Mouse (Mus musculus) forebrain, embryonic 16.5 days (tissue): ENCODE data around the gene Npc2. TPM values are rescaled to one million over a fixed set of nuclear protein-coding genes. Genes with fewer than 3 reads are reported as not detected.

Experiments used
- ATAC-seq: fragments of 200-750 bp; cut with Nextera tagmentation; 2 replicates; pipeline ENCODE4 v1.8.0; 2017; ENCODE audit warnings: mild to moderate bottlenecking, moderate library complexity
- H3K27ac ChIP-seq: fragments of 300-500 bp; sonication (generic); 2 replicates; pipeline ENCODE4 v1.5.1; 2014; ENCODE audit warnings: low read length, control low read depth
- H3K27me3 ChIP-seq: fragments of 300-500 bp; sonication (generic); replicated peaks from 2 replicates; pipeline ENCODE4 v1.6.1; 2014; ENCODE audit warnings: low read length; ENCODE audit not compliant: control insufficient read depth, insufficient read depth
- H3K36me3 ChIP-seq: fragments of 300-500 bp; sonication (generic); 2 replicates; pipeline ENCODE4 v1.6.1; 2014; ENCODE audit not compliant: control insufficient read depth, insufficient read depth
- H3K4me1 ChIP-seq: fragments of 300-500 bp; sonication (generic); replicated peaks from 2 replicates; pipeline ENCODE4 v1.6.1; 2014; ENCODE audit warnings: low read length; ENCODE audit not compliant: control insufficient read depth, insufficient read depth
- H3K4me2 ChIP-seq: fragments of 300-500 bp; sonication (generic); 2 replicates; pipeline ENCODE4 v1.6.1; 2014; ENCODE audit warnings: mild to moderate bottlenecking, low read length, control low read depth
- H3K4me3 ChIP-seq: fragments of 300-500 bp; sonication (generic); replicated peaks from 2 replicates; pipeline ENCODE4 v1.5.1; 2014; ENCODE audit warnings: mild to moderate bottlenecking, low read length, control low read depth
- H3K9ac ChIP-seq: fragments of 300-500 bp; sonication (generic); replicated peaks from 2 replicates; pipeline ENCODE4 v1.6.1; 2014; ENCODE audit warnings: low read depth, low read length, control low read depth
- H3K9me3 ChIP-seq: fragments of 300-500 bp; sonication (generic); 2 replicates; pipeline ENCODE4 v1.6.1; 2016; ENCODE audit warnings: low read length; ENCODE audit not compliant: control insufficient read depth
- WGBS: fragments of 180-500 bp; shearing (Covaris S2); extraction: QIAGEN DNeasy Blood & Tissue Kit; methylation state at CpG from one replicate; pipeline ENCODE4 v1.1.7; 2014; 5-methylcytosine and 5-hydroxymethylcytosine counted together
- polyA plus RNA-seq: library from polyadenylated mRNA; unstranded; fragments of >200 nt; fragmentation: Nextera tagmentation; extraction: Ambion mirVana; gene quantifications from 2 replicates; pipeline ENCODE4 v1.2.1, GENCODE M21; 2015

The Npc2 gene
- polyA plus RNA-seq, 1 experiment from 2014 or later, result 76.8 TPM

GRCm38 (mm10) chr12:84750661-84751060 is 22.3 kb downstream of the Npc2 start:
- Histone ChIP-seq H3K9me3 (no peaks in the 10 kb centered on the region), H3K27me3 (no peaks in the 10 kb centered on the region), H3K36me3 (peaks cover under 1% of the 10 kb centered on the region; the same call in 1 of the 2 replicates), H3K4me2 (no peak overlapping the region), H3K9ac (no peak overlapping the region), H3K4me3 (no peak overlapping the region), H3K4me1 (peaks cover 24% of the 10 kb centered on the region), H3K27ac (no peak overlapping the region)
- ATAC-seq, result no peak
- 85% methylated on average over 14 of the region's 14 CpGs for WGBS

DNA sequence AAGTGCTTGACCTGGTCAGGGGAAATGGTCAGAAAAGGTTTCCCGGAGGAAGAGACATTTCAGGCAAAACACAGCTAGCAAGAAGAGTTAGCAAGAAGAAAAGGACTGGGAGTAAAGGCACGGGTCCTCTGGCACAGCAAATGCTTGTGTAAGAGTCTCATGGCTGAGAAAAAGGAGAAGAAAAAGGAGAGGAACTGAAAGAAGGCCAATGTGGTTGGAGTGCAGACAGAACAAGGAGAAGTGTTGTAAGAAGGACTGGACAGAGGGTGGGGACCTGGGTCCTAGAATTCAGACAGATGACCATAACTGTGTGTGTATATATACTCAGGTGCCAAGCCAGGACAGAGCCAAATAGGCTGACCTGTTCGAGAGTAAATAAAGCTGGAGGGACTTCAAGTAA is 24.8 kb downstream of the Npc2 start:
- H3K27ac ChIP-seq, result no peak overlapping the region
- H3K4me2 ChIP-seq, result no peak overlapping the region
- H3K4me1 ChIP-seq, result peaks cover 19% of the 10 kb centered on the region
- WGBS, result 73% methylated on average over 3 of the region's 3 CpGs
- H3K4me3 ChIP-seq, result no peak overlapping the region
- no peaks in the 10 kb centered on the region for H3K36me3 ChIP-seq
- no peak overlapping the region for H3K9ac ChIP-seq
- H3K27me3 ChIP-seq, result no peaks in the 10 kb centered on the region
- ATAC-seq, result no peak
- no peaks in the 10 kb centered on the region for H3K9me3 ChIP-seq

GRCm38 (mm10) chr12:84745700-84746099 is 27.3 kb downstream of the Npc2 start:
- no peak overlapping the region for H3K9ac ChIP-seq
- WGBS, result 67% methylated on average over 4 of the region's 4 CpGs
- 0 out of 2 replicates have a peak, but pooled peaks cover 2% of the 10 kb centered on the region for H3K4me1 ChIP-seq
- no peaks in the 10 kb centered on the region for H3K36me3 ChIP-seq
- no peaks in the 10 kb centered on the region for H3K9me3 ChIP-seq
- ATAC-seq, result no peak
- H3K27me3 ChIP-seq, result no peaks in the 10 kb centered on the region
- H3K4me3 ChIP-seq, result no peak overlapping the region
- H3K27ac ChIP-seq, result no peak overlapping the region
- H3K4me2 ChIP-seq, result no peak overlapping the region

- H3K9ac ChIP-seq, result no peak overlapping the region
- H3K9me3 ChIP-seq, result no peaks in the 10 kb centered on the region
- no peak for ATAC-seq
- H3K4me1 ChIP-seq, result 0 out of 2 replicates have a peak, but pooled peaks cover 2% of the 10 kb centered on the region
- no peaks in the 10 kb centered on the region for H3K27me3 ChIP-seq
- no peak overlapping the region for H3K4me2 ChIP-seq
- H3K36me3 ChIP-seq, result no peaks in the 10 kb centered on the region
- 87% methylated on average over 10 of the region's 10 CpGs for WGBS
- no peak overlapping the region for H3K4me3 ChIP-seq
- no peak overlapping the region for H3K27ac ChIP-seq
Measured at GRCm38 (mm10) chr12:84743496-84743895, 29.5 kb downstream of the Npc2 start.

- Histone ChIP-seq H3K9me3 (no peaks in the 10 kb centered on the region), H3K9ac (no peak overlapping the region), H3K36me3 (no peaks in the 10 kb centered on the region), H3K4me3 (no peak overlapping the region), H3K27me3 (no peaks in the 10 kb centered on the region), H3K4me2 (no peak overlapping the region), H3K4me1 (no peaks in the 10 kb centered on the region), H3K27ac (no peak overlapping the region)
- 78% methylated on average over 13 of the region's 13 CpGs for WGBS
- ATAC-seq, result no peak
Measured at GRCm38 (mm10) chr12:84733366-84733765, 39.6 kb downstream of the Npc2 start.

DNA sequence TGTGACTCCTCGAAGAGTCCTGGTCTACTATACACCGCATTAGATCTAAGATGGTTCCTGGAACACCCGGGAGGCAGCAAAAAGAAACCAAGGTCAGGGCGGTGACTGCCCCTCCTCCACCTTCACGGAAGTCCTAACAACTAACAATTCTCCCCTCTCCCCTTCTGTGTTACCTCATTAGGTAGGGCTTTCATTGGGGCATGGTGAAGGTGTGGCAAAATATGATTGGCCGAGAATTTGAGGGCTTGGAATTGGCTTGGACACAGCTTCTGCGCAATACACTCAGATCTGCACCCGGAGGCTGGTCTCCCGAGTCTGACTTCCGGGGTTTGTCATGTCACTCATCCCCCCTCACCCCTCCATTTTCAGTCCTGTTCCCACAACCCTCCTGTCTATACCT is 44.5 kb downstream of the Npc2 start:
- H3K4me2 ChIP-seq, result no peak overlapping the region
- H3K4me1 ChIP-seq, result no peaks in the 10 kb centered on the region
- H3K36me3 ChIP-seq, result no peaks in the 10 kb centered on the region
- no peak overlapping the region for H3K4me3 ChIP-seq
- no peak overlapping the region for H3K9ac ChIP-seq
- no peaks in the 10 kb centered on the region for H3K9me3 ChIP-seq
- no peak overlapping the region for H3K27ac ChIP-seq
- WGBS, result 92% methylated on average over 10 of the region's 10 CpGs
- no peaks in the 10 kb centered on the region for H3K27me3 ChIP-seq
- no peak for ATAC-seq

- WGBS, result 82% methylated on average over 5 of the region's 5 CpGs
- no peaks in the 10 kb centered on the region for H3K9me3 ChIP-seq
- no peak overlapping the region for H3K9ac ChIP-seq
- ATAC-seq, result no peak
- H3K27me3 ChIP-seq, result no peaks in the 10 kb centered on the region
- H3K4me2 ChIP-seq, result no peak overlapping the region
- no peaks in the 10 kb centered on the region for H3K4me1 ChIP-seq
- no peaks in the 10 kb centered on the region for H3K36me3 ChIP-seq
- H3K4me3 ChIP-seq, result no peak overlapping the region
- no peak overlapping the region for H3K27ac ChIP-seq
Measured at GRCm38 (mm10) chr12:84727434-84727833, 45.5 kb downstream of the Npc2 start.

- no peaks in the 10 kb centered on the region for H3K27me3 ChIP-seq
- no peaks in the 10 kb centered on the region for H3K9me3 ChIP-seq
- ATAC-seq, result no peak
- no peak overlapping the region for H3K27ac ChIP-seq
- 69% methylated on average over 4 of the region's 4 CpGs for WGBS
- no peak overlapping the region for H3K4me2 ChIP-seq
- H3K4me1 ChIP-seq, result no peaks in the 10 kb centered on the region
- no peaks in the 10 kb centered on the region for H3K36me3 ChIP-seq
- H3K9ac ChIP-seq, result no peak overlapping the region
- H3K4me3 ChIP-seq, result no peak overlapping the region
Measured at GRCm38 (mm10) chr12:84726986-84727385, 46.0 kb downstream of the Npc2 start.

GRCm38 (mm10) chr12:84726391-84726790 is 46.6 kb downstream of the Npc2 start:
- no peak overlapping the region for H3K4me2 ChIP-seq
- H3K4me3 ChIP-seq, result no peak overlapping the region
- 84% methylated on average over 4 of the region's 4 CpGs for WGBS
- H3K27ac ChIP-seq, result no peak overlapping the region
- no peaks in the 10 kb centered on the region for H3K9me3 ChIP-seq
- no peak overlapping the region for H3K9ac ChIP-seq
- H3K27me3 ChIP-seq, result no peaks in the 10 kb centered on the region
- ATAC-seq, result no peak
- H3K36me3 ChIP-seq, result no peaks in the 10 kb centered on the region
- H3K4me1 ChIP-seq, result no peaks in the 10 kb centered on the region
